Mouse (Mus musculus) lung, postnatal 10 days (tissue): Measurements from ENCODE around the gene Olfr1045.
"Not testable (repeated sequence)": the region's sequence is repeated elsewhere in the genome, so short reads cannot be mapped to it uniquely, and the experiment has no call there.

Experiments
- DNase-seq: peaks from one replicate; pipeline ENCODE4 v3.0.0; 2021

The Olfr1045 gene

DNA sequence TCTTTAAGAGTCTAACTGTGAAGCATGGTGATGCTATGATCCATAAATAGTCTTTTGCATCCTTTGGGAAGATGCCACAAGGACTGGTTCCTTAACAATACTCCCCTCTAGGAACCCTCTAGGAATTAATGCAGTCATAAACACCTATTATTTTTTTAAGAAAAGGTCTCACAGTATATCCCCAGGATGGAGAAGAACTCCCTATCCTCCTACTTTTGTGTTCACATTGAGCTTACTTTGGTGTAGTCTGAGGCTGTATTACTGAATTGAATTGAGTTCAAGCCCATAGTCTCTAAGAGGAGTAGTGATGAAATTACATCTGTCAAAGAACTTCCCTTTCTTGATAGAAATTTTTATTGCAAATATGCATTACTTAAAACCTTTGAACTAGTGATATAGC lies at the start of gene Olfr1045:
TSS of gene Olfr1045 (minus strand) at position 101 of the 400 bp plus-strand sequence.
- DNase-seq = no peak

GRCm38 (mm10) chr2:86240189-86240588 lies 37.4 kb upstream of the Olfr1045 start, which contains the start of gene Olfr1048:
Gene Olfr1048 (minus strand): TSS chr2:86240289.
- DNase-seq = no peak

DNA sequence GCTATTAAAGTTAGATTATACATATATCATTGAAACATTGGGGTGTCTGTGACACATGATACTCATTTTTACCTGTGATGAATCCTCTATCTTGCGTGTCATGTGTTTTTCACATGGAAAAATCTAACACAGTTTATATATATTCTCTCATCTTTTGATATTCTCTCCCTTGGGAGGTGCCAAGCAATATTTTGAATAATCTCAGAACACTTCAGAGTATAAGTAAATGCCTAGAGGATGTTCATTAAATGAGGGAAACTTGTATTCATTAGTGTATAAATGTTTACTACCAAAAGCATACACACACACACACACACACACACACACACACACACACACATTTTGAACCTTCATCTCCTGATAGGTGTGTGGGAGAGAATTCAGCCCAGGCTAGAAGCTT lies 28.5 kb upstream of the Olfr1045 start, which contains the start of gene Olfr1047:
TSS of gene Olfr1047 (minus strand) at position 101 of the 400 bp plus-strand sequence.
- no peak for DNase-seq

- no peak for DNase-seq
Observed at GRCm38 (mm10) chr2:86219214-86219613, 16.4 kb upstream of the Olfr1045 start, which contains the start of gene Olfr1046. Gene Olfr1046 (minus strand): TSS chr2:86219314.

DNA sequence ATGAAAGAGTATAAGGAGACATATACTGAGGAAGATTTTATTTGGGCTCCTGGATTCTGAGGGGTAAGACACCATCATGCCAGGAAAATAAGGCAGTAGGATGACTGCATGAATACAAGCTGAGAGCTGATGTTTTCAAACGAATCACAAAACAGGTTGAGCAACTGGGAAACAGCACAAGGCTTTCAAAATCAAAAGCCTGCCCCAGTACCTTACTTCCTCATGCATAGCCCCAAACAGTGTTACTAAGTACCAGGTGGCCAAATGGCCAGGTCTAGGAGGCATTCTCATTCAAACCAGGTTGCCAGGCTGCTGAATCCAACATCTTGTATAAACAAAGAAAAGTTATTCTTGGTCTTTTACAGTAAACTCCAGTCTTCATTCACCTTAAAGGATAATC lies 6.9 kb downstream of the Olfr1045 start:
- DNase-seq = no peak

DNA sequence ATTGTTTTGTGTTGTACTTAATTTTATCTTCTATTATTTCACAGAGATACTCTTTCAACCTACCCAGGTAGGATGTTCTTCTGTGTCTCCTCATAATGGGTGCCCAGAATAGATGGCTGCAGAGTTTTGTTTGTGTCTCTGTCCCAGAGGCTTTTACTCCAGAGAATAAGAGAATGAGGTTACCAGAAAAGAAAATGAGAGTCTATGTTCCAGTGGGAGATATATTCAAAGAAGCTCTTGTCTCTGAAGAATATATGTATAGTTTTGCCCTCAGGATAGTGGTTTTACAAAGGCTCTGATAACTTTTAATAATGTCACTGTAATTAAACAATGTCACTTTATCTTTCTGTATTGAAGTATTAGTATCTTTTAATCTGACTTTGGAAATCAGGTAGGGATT lies 17.2 kb downstream of the Olfr1045 start, which contains the start of gene Olfr52:
TSS of gene Olfr52 (minus strand) at position 101 of the 400 bp plus-strand sequence.
- no peak for DNase-seq

DNA sequence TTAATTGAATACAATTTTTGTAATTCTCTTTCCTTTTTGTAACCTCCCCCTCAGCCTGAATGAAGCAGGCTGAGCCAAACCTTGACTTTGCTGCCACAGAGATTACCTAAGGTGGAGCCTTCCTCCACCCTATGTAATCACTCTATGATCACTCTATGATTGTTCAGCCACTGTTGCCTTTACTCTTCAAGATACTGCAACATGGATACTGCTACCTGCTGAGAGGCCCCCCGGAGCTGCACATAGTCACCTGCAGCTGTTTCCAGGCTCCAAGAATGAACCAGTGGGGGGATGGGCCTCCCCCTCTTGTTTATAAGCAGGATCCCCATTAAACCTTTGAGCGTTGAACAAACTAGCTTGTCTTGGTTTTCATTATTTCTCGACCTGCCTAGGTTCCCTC lies 22.9 kb downstream of the Olfr1045 start:
- DNase-seq = no peak

GRCm38 (mm10) chr2:86177720-86178119 lies 25.1 kb downstream of the Olfr1045 start, which contains the start of gene Olfr1044:
Gene Olfr1044 (minus strand): TSS chr2:86177820.
- no peak for DNase-seq

DNA sequence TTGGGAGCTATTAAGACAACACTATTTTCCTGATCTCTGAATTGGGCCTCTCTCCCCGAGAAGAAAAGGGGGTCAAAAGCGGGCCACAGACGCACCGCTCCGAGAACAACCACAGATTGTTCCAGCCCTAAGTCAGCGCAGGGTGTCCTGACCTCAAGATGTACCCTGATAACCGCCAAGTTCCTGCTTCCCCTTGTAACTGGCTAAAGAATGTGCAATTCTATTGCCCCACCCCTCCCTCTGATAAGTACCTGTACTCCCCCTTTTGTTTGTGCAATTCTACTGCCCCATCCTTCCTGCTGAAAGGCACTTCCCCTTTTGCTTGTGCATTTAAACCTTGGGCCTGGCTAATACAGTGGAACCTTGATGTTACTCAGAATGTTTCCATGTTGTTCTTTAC lies 27.4 kb downstream of the Olfr1045 start:
- DNase-seq = not testable (repeated sequence)

- DNase-seq = no peak
Observed at GRCm38 (mm10) chr2:86167422-86167821, 35.4 kb downstream of the Olfr1045 start, which contains the start of gene Olfr1043. Gene Olfr1043 (minus strand): TSS chr2:86167522.

DNA sequence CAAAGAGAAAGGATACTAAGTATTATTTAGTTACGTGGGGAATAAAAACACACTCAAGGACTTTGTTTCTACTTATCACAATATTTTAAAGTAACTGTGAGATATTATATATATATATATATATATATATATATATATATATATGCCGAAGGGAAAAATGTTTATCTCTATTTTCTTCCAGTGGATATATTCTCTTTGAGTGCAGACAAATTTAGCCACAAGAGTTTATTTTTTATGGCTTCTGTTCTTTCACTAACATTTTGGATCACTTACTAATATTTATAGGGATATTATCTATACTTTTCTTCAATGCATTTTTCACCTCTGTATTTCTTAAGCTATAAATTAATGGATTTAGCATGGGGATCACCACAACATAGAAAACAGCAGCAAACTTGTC lies 41.1 kb downstream of the Olfr1045 start, which contains the start of gene Olfr1042:
TSS of gene Olfr1042 (minus strand) at position 101 of the 400 bp plus-strand sequence.
- DNase-seq = no peak

DNA sequence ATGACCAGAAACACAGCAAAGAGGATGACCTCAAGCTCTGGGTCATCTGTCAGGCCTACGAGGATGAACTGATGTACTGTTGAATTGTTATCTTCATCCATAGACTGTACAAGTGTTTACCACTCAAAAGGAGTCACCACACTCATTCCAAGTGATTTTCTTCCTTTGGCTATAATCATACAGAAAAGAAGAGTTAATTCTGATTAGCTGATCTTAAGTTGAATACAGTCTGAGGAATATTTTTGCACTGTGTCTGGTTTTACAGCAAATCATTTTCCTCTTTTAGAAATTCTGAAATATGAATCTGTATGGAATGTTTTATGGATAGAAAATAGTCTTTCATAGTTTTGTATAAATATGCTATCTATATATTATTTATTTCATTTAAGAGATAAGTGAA lies 56.2 kb downstream of the Olfr1045 start, which contains the start of gene Olfr1040:
TSS of gene Olfr1040 (minus strand) at position 101 of the 400 bp plus-strand sequence.
- DNase-seq = no peak
